Mouse (Mus musculus): ENCODE results near the gene Tmem183a. TPM values are rescaled to one million over a fixed set of nuclear protein-coding genes. Genes with fewer than 3 reads are reported as not detected.

The Tmem183a gene
- polyA plus RNA-seq (2012; rRNA removed) = 52.3 and 58.2 TPM in 2 replicates

DNA sequence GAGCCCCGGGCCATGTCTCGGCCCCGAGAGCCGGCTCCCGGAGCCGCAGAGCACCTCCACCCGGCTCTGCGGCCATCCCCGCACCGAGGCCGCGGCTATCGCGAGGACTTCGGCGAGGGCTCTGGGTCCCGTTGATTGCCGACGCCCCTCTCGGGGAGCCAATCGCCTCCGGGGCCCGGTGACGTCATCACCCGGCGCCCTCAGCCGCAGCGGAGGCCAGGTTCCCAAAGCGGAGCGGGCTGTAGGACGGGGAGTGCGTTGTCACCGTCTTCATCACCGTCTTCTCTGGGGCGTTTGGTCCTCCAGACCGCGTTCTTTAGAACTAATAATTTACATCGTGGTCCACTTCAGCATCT lies at the start of gene Tmem183a:
Gene Tmem183a, minus strand, starts transcription at position 123 of the 356 bp plus-strand sequence.

DNA sequence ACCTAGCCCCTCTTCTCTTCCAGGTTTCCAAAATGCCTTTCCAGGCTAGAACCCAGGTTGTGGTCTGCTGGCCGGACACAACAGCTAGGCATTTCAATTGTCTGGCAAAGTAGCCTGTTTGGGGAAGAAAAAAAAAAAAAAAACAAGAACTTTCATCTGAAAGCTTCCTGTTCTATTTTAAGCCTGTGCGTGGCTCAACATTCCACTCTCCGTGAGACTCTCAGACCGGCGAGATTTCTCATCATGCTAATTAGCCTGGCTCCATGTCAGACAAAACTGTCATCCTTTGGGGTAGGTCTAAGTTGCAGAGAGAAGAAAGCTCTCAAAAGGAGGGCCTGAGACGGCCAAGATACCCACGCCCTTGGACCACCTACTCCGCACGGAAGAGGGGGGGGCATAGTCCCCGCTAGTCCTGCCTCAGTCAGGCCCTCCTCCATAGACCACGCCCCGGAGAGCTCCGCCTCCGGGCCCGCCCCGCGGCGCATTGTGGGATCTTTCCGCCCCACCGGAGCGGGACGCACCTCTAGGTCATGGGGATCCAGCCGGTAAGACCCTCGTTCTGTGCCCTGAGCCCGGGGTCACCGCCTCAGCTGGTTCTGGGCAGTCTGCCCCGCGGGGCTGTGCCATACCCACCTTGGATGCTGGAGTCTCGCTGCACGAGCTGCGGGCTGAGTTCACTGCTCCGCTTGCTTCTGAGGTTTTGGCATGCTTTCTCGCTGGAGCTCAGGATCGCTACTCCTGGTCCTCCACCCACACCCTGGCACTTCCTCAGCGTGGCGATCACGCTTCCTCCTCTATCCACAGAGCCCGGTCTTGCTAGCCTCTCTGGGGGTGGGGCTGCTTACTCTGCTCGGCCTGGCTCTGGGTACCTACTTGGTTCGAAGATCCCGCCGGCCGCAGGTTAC lies 44.0 kb upstream of the Tmem183a start, which contains the start of gene Cyb5r1:
Gene Cyb5r1, plus strand, starts transcription at position 51 of the 905 bp plus-strand sequence.

DNA sequence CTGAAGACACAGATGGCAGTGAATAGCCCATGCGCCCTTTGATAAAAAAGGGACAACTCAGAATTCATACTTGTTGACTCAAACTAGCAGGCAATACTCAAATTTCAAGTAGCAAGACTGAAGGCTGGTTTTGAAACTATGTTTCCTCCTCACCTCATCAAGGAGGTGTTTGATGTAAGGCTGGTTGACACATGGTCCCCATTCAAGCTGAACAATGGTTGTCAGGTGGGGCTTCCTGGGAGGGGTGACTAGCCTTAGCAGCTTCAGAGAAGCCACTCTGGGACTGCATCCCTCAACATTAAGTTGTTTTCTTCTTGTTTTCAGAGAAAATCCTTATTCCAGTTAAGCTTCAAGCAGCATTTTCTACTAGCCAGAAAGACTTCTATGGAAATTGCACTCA lies 23.9 kb upstream of the Tmem183a start, which contains the start of gene 4933406M09Rik:
Gene 4933406M09Rik, plus strand, starts transcription at position 275 of the 400 bp plus-strand sequence.

DNA sequence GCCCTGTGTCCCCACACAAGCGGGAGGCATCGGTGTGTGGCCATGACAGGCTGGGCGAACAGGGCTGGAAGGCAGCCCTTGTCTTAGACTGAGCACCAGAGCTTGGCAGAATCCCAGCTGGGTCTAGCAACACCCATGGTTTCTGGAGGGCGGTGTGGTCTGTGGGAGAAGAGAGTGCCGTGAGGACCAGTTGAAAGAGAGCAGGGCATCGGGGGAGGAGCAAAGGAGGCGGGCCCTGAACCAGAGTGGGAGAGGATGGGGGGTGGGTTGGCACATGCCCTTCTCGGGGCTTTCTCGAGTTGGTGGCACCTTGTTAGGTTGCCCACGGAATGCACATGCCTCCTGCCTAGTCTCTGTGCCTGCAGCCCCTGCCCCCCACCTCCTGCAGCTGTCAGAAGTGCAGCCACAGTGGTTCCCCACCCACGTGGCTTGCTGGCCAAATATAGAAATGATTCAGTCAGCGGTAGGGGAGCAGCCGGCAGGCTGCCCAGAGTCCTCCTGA lies 29.0 kb downstream of the Tmem183a start, which contains the start of gene Ppfia4:
Gene Ppfia4, minus strand, starts transcription at position 159 of the 502 bp plus-strand sequence.

Other genes starting within 250 kb of the Tmem183a start
- gene Chil1, start 179.8 kb downstream of the Tmem183a start, polyA plus RNA-seq (2012; rRNA removed) = 1.1 and 2.4 TPM in 2 replicates
- not detected in 2 replicates for gene Mybph, start 168.5 kb downstream of the Tmem183a start, polyA plus RNA-seq (2012; rRNA removed)
- 21.1 and 22.9 TPM in 2 replicates for gene Adora1, start 126.5 kb downstream of the Tmem183a start, polyA plus RNA-seq (2012; rRNA removed)
- gene Myog, start 72.0 kb downstream of the Tmem183a start, polyA plus RNA-seq (2012; rRNA removed) = not detected in 2 replicates
- 7.8 and 10.4 TPM in 2 replicates for gene Ppfia4, start 29.1 kb downstream of the Tmem183a start, polyA plus RNA-seq (2012; rRNA removed)
- gene 4933406M09Rik, start 24.0 kb upstream of the Tmem183a start, polyA plus RNA-seq (2012; rRNA removed) = not detected in 2 replicates
- gene Cyb5r1, start 43.6 kb upstream of the Tmem183a start, polyA plus RNA-seq (2012; rRNA removed) = 73.0 and 80.6 TPM in 2 replicates
- gene Adipor1, start 53.4 kb upstream of the Tmem183a start, polyA plus RNA-seq (2012; rRNA removed) = 114 and 145 TPM in 2 replicates
- gene Klhl12, start 93.6 kb upstream of the Tmem183a start, polyA plus RNA-seq (2012; rRNA removed) = 8.4 and 9.5 TPM in 2 replicates
- gene Rabif, start 132.7 kb upstream of the Tmem183a start, polyA plus RNA-seq (2012; rRNA removed) = 14.6 and 15.3 TPM in 2 replicates
- gene Mgat4e, start 187.7 kb upstream of the Tmem183a start, polyA plus RNA-seq (2012; rRNA removed) = not detected in 2 replicates
- gene Kdm5b, start 198.2 kb upstream of the Tmem183a start, polyA plus RNA-seq (2012; rRNA removed) = 19.8 and 39.2 TPM in 2 replicates

All from ovary, adult 2 months (tissue).